Mouse (Mus musculus) thymus, adult 2 months (tissue): ENCODE measurements at regions not wholly inside any gene's neighbourhood (a gene's known extent, or its start where the extent isn't known, plus 50 kb on each side); places are given as distances from the start of the nearest gene placed in this dataset.

Source experiments
- CTCF ChIP-seq: fragments of 200-500 bp; IDR thresholded peaks from 2 replicates; pipeline ENCODE4 v1.5.1; 2012; ENCODE audit warnings: mild to moderate bottlenecking, control low read depth, low read length, moderate library complexity, borderline replicate concordance; ENCODE audit not compliant: control insufficient read depth, poor library complexity, insufficient read depth; ENCODE audit errors: extremely low read depth
- POLR2A ChIP-seq: fragments of 200-500 bp; IDR thresholded peaks from 2 replicates; pipeline ENCODE4 v1.6.1; 2012; ENCODE audit warnings: mild to moderate bottlenecking, low read length, control low read depth, moderate library complexity; ENCODE audit not compliant: control insufficient read depth, poor library complexity, insufficient read depth; ENCODE audit errors: extremely low read depth

DNA sequence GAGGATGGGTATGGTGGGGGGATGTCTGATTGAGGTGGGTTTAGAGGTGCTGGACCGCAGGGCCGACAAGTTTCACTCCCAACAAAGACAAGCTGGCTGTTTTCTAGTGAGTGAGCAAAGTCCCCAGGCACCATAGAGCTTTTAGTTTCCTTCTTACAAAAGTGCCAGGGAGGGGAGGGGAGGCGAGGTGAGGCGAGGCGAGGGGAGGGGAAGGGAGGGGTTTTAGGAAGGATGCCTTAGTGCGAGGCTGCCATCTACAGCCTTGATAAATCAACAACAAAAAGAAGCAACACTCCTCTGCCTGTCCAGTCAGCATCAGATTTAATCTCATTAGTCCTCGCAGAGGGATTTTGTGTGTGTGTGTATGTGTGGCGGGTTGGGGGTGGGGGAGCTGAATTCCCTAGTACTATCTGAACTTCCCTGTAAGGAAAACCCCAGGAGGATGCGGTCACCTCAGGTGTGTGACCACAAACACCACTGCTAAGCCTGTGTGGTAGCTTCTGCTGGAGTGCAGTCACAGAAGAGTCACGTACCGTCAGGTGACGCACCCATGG lies 103.8 kb downstream of the Tbx4 start:
- TF ChIP-seq CTCF (no peak), POLR2A (no peak)
